Mouse (Mus musculus): ENCODE measurements at regions not wholly inside any gene's neighbourhood (a gene's known extent, or its start where the extent isn't known, plus 50 kb on each side); places are given as distances from the start of the nearest gene placed in this dataset.

- no peak for TF ChIP-seq CTCF (IDR thresholded peaks at IDR 0.05; ENCODE audit: low read depth)
- TF ChIP-seq EP300 (IDR thresholded peaks at IDR 0.05; ENCODE audit: low read depth), result no peak
Measured at GRCm38 (mm10) chr16:54080518-54080917, 1217.3 kb downstream of the Zpld1 start.

Measured in liver, postnatal 0 days (tissue).